Comparison of ENCODE assay signal across 7 mouse cellular contexts in the genomic region with DNA sequence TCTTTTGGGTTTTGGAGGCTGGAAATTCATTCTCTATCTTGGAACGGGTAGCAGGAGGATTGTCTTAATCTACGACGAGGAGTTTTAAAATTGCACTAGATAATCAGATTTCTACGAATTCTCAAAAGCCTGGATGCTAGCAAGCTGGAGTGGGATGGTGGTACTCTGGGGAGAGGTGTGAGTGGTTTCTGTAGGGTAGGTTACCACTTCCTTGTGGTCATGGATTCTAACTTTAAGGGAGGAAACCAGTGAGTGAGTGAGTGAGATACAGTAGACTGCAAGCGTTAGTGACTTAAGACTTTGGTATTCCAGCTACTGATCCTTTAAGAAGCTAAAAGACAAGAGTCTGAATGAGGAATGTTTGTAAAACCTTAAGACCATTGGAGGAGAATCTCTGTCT. TPM values are rescaled to one million over a fixed set of nuclear protein-coding genes. Genes with fewer than 3 reads are reported as not detected.
DNase-seq lines count a peak whose midpoint lies in the region; ATAC-seq and TF ChIP-seq lines count a peak whose summit lies in the region.

No protein-coding gene starts in this region.

- peak overlapping the region; percentile 100 for H3K4me3 ChIP-seq in megakaryocyte, embryonic 14.5 days (replicated peaks)
- peak overlapping the region; percentile 95 for H3K4me3 ChIP-seq in embryonic facial prominence, embryonic 10.5 days
- peak overlapping the region; percentile 82 for H3K4me3 ChIP-seq in intestine, postnatal 0 days (ENCODE audit: low read depth, low read length)

- peak overlapping the region; percentile 84 for H3K9ac ChIP-seq in intestine, postnatal 0 days (ENCODE audit: low read depth, low read length)

- peak overlapping the region; percentile 84 for H3K4me2 ChIP-seq in intestine, postnatal 0 days (replicated peaks; ENCODE audit: low read depth)

- peak overlapping the region; percentile 94 for H3K27ac ChIP-seq in embryonic facial prominence, embryonic 10.5 days (replicated peaks)
- 0 out of 2 replicates have a peak overlapping the region, but pooled peaks have one; percentile 77 for H3K27ac ChIP-seq in intestine, postnatal 0 days (ENCODE audit: low read depth, low read length)

- no peak for ATAC-seq in megakaryocyte, adult 5-6 weeks (ENCODE audit: poor library complexity, severe bottlenecking)
- no peak for ATAC-seq in intestine, postnatal 0 days

- no peaks in the 10 kb centered on the region for H3K27me3 ChIP-seq in megakaryocyte, embryonic 14.5 days (replicated peaks)
- no peaks in the 10 kb centered on the region for H3K27me3 ChIP-seq in embryonic facial prominence, embryonic 10.5 days (replicated peaks; ENCODE audit: low read depth, poor library complexity, severe bottlenecking)
- H3K27me3 ChIP-seq in intestine, postnatal 0 days (replicated peaks; ENCODE audit: control insufficient read depth, insufficient read depth, low read length), result no peaks in the 10 kb centered on the region
- no peaks in the 10 kb centered on the region for H3K27me3 ChIP-seq in splenic B cell, adult 2 months (ENCODE audit: control insufficient read depth, insufficient read depth, low read length, poor library complexity, severe bottlenecking)

- 2% methylated on average over 5 of the region's 5 CpGs for WGBS in embryonic facial prominence, embryonic 10.5 days
- 2% methylated on average over 5 of the region's 5 CpGs for WGBS in intestine, postnatal 0 days

- H3K9me3 ChIP-seq in megakaryocyte, embryonic 14.5 days, result no peaks in the 10 kb centered on the region
- no peaks in the 10 kb centered on the region for H3K9me3 ChIP-seq in embryonic facial prominence, embryonic 10.5 days
- H3K9me3 ChIP-seq in intestine, postnatal 0 days (ENCODE audit: control insufficient read depth), result no peaks in the 10 kb centered on the region

- H3K36me3 ChIP-seq in megakaryocyte, embryonic 14.5 days (replicated peaks; ENCODE audit: low read length), result peaks cover 21% of the 10 kb centered on the region
- H3K36me3 ChIP-seq in embryonic facial prominence, embryonic 10.5 days (replicated peaks), result peaks cover 5% of the 10 kb centered on the region; the same call in 1 of the 2 replicates
- H3K36me3 ChIP-seq in intestine, postnatal 0 days (ENCODE audit: control insufficient read depth, insufficient read depth), result no peaks in the 10 kb centered on the region
- no peaks in the 10 kb centered on the region for H3K36me3 ChIP-seq in splenic B cell, adult 2 months (ENCODE audit: control insufficient read depth, insufficient read depth, low read length, poor library complexity, severe bottlenecking)

- no peak for TF ChIP-seq CTCF in intestine, postnatal 0 days (IDR thresholded peaks at IDR 0.05; ENCODE audit: low read depth)

- no peak for DNase-seq in embryonic facial prominence, embryonic 10.5 days (ENCODE audit: low spot score)
- DNase-seq in splenic B cell, adult 2 months (ENCODE audit: low read depth, low spot score), result peak; percentile 18
- DNase-seq in MN1 (ENCODE audit: low spot score), result no peak
- DNase-seq in left cerebral cortex, adult 9 months (ENCODE audit: low spot score in 2 of 2), result no peak

- H3K4me1 ChIP-seq in megakaryocyte, embryonic 14.5 days, result peaks cover 77% of the 10 kb centered on the region
- H3K4me1 ChIP-seq in embryonic facial prominence, embryonic 10.5 days, result peaks cover 37% of the 10 kb centered on the region
- H3K4me1 ChIP-seq in intestine, postnatal 0 days (replicated peaks; ENCODE audit: control insufficient read depth, insufficient read depth, low read length), result peaks cover 8% of the 10 kb centered on the region; the same call in 1 of the 2 replicates

RNA-seq across cellular contexts. Expression of a gene that starts 0.8 kb away (rescaled TPM):
- polyA plus RNA-seq in megakaryocyte, embryonic 14.5 days (2012; ENCODE audit: insufficient read depth, low replicate concordance), result 2.9 TPM in 1 of 2 replicates, not detected in the other
- 82.9 and 92.0 TPM in 2 replicates for total RNA-seq in megakaryocyte, adult 5-6 weeks (2015)
- 81.7 and 82.2 TPM in 2 replicates for total RNA-seq in megakaryocyte, adult 5-6 weeks (2017)
- 48.7 and 52.4 TPM in 2 replicates for polyA plus RNA-seq in embryonic facial prominence, embryonic 10.5 days (2016; fragmentation: Nextera tagmentation; extraction: Ambion mirVana)
- 6.5 and 8.6 TPM in 2 replicates for polyA plus RNA-seq in intestine, postnatal 0 days (2015; fragmentation: Nextera tagmentation; extraction: Ambion mirVana)
